Mouse (Mus musculus): ENCODE measurements around the gene Zfp523. TPM values are rescaled to one million over a fixed set of nuclear protein-coding genes. Genes with fewer than 3 reads are reported as not detected.
A peak's percentile ranks its signal among the peaks of the same experiment; 100 is the strongest.

Zfp523 gene
- polyA plus RNA-seq, 1 experiment from 2014 or later, result 38.2 TPM

DNA sequence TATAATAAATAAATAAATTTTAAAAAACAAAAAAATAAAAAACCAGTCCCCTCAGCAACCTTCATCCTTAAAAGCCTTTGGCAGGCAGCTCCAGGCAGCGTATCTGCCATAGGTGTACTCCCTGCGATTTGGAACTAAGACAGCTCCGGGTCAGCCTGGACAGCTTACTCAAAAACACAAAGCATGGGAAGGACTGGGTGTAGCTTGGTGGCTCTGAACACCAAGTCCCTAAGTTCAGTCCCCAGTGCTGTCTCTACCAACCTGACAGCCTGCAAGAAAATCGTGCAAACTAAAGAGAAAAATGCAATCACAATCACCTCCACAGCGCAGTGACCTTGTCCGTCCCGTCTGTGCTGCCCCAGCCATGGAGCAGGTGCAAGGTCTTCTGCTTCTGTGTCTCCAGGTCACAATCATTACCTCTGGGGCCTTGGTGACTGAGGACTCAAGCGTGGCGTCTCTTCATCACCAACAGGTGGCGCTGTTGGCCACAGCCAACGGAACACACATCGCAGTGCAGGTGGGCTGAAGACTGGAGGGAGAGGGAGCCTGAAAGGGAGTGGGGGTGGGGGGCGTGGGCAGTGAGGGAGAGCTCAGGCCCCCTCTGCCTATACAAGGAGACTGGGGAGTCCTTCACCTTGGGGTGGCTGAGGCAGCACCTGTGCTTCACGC is 27.3 kb downstream of the Zfp523 start:
- ATAC-seq (ENCODE audit: low FRiP score, low TSS enrichment), result no peak
- Histone ChIP-seq H3K4me1 (ENCODE audit: insufficient read depth, low read length) (peaks cover 24% of the 10 kb centered on the region), H3K9me3 (ENCODE audit: low read length) (no peaks in the 10 kb centered on the region), H3K27ac (ENCODE audit: low read length) (no peak overlapping the region), H3K36me3 (ENCODE audit: insufficient read depth, low read length) (peaks cover 39% of the 10 kb centered on the region), H3K4me2 (replicated peaks; ENCODE audit: low read depth, low read length) (no peak overlapping the region), H3K4me3 (ENCODE audit: low read length) (no peak overlapping the region), H3K9ac (replicated peaks; ENCODE audit: low read length) (no peak overlapping the region), H3K27me3 (ENCODE audit: insufficient read depth, low read length) (no peaks in the 10 kb centered on the region)
- WGBS, result 42% methylated on average over 14 of the region's 14 CpGs

DNA sequence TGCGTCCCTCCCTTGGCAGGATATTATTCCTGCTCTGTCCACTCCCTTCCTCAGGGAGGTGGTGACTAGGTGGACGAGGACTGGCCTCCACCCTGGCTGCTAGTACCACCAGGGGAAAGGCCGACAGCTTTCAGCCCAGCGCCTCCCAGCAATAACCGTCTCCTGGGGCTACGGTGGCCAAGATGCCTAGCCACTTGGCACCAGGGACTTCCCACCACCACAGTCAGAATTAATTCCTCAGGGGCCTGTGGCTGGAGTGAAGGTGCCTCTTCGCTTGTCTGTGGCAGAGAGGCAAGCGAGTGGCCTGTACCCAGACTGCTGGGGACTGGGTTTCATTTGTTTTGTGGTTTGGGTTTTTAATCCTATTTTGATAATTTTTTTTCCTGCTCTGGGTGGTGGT is 28.5 kb downstream of the Zfp523 start:
- H3K27me3 ChIP-seq (ENCODE audit: insufficient read depth, low read length), result no peaks in the 10 kb centered on the region
- no peak overlapping the region for H3K4me3 ChIP-seq (ENCODE audit: low read length)
- peaks cover 24% of the 10 kb centered on the region for H3K4me1 ChIP-seq (ENCODE audit: insufficient read depth, low read length)
- no peak overlapping the region for H3K4me2 ChIP-seq (replicated peaks; ENCODE audit: low read depth, low read length)
- no peaks in the 10 kb centered on the region for H3K9me3 ChIP-seq (ENCODE audit: low read length)
- no peak for ATAC-seq (ENCODE audit: low FRiP score, low TSS enrichment)
- H3K36me3 ChIP-seq (ENCODE audit: insufficient read depth, low read length), result peaks cover 28% of the 10 kb centered on the region
- H3K9ac ChIP-seq (replicated peaks; ENCODE audit: low read length), result no peak overlapping the region
- 89% methylated on average over 8 of the region's 8 CpGs for WGBS
- H3K27ac ChIP-seq (ENCODE audit: low read length), result no peak overlapping the region

DNA sequence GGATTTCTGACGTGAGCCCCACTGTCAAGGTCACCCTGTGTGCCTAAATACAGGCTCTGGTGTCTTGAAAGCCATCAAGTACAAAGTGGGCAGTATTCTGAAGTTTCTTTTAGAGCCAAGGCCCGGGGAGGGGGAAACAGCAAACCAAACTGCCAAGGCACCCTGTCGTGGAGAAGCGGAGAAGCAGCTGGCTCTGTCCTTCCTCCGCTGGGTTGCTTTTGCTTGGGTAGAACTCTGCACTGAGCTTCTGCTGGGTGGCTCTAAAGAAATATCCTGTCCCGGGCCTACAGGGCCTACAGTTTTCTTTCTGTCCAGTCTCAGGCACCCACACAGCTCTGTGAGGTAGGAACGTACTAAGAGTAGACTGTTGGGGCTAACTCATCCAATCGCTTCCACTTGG is 30.2 kb downstream of the Zfp523 start:
- H3K4me3 ChIP-seq (ENCODE audit: low read length), result no peak overlapping the region
- WGBS, result 77% methylated on average over 8 of the region's 8 CpGs
- peaks cover 12% of the 10 kb centered on the region for H3K36me3 ChIP-seq (ENCODE audit: insufficient read depth, low read length)
- H3K27ac ChIP-seq (ENCODE audit: low read length), result peak overlapping the region; percentile 74
- no peak for ATAC-seq (ENCODE audit: low FRiP score, low TSS enrichment)
- H3K9ac ChIP-seq (replicated peaks; ENCODE audit: low read length), result peak overlapping the region; percentile 69
- H3K4me1 ChIP-seq (ENCODE audit: insufficient read depth, low read length), result peaks cover 24% of the 10 kb centered on the region
- H3K4me2 ChIP-seq (replicated peaks; ENCODE audit: low read depth, low read length), result peak overlapping the region; percentile 59; the same call in 1 of the 2 replicates
- no peaks in the 10 kb centered on the region for H3K9me3 ChIP-seq (ENCODE audit: low read length)
- H3K27me3 ChIP-seq (ENCODE audit: insufficient read depth, low read length), result no peaks in the 10 kb centered on the region

DNA sequence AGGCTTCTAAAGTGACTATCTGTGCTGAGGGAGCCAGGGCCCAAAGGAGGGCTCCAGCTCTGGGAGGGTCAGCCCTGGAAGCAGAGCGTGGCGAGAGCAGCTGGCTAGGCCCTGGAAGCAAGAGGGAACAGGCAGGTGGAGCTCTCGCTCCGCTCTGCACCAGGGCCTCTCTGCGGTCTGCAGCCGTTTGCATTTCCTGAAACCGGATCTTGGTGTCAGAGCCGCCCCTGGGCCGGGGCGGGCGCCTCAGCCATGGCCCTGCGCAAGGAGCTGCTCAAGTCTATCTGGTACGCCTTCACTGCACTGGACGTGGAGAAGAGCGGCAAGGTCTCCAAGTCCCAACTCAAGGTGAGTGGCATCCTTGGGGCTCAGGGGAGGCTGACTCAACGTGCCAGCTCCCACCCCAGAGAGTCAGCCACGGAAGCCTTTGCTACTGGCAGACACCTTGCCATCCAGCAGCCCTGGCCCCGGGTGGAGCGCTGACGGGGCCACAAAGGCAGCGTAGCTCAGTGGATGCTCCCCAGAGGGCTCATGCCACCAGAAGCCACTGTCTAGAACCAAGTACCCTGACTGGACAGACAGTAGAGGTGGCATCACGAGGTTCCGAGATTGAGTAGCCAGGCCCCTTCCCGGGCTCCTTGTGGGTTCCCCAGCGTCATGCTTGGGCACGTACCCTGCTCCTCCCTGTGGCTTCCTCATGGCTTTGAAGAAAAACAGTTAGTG is 30.8 kb downstream of the Zfp523 start, which contains the start of gene Def6:
Def6 (plus strand) TSS at position 188 of the 723 bp plus-strand sequence.
- H3K36me3 ChIP-seq (ENCODE audit: insufficient read depth, low read length), result peaks cover 6% of the 10 kb centered on the region

DNA sequence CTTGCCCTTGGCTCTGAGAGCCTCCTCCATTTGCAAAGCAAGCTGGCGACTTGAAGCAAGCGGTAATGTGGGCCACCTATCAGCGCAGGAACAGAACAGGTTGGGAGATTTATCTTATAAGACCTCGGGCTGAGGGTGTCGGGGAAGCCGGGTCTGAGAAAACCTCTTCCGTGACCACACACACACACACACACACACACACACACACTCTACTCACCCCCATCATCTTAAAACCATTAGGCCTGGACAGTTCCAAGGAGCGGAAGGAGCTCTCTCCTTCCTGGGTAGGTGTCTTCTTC is 31.3 kb downstream of the Zfp523 start:
- 62% methylated on average over 8 of the region's 8 CpGs for WGBS
- peak overlapping the region; percentile 69 for H3K9ac ChIP-seq (replicated peaks; ENCODE audit: low read length)
- H3K4me3 ChIP-seq (ENCODE audit: low read length), result peak overlapping the region; percentile 45
- H3K9me3 ChIP-seq (ENCODE audit: low read length), result no peaks in the 10 kb centered on the region
- ATAC-seq (ENCODE audit: low FRiP score, low TSS enrichment), result no peak
- no peaks in the 10 kb centered on the region for H3K27me3 ChIP-seq (ENCODE audit: insufficient read depth, low read length)
- H3K4me1 ChIP-seq (ENCODE audit: insufficient read depth, low read length), result peaks cover 24% of the 10 kb centered on the region
- peak overlapping the region; percentile 59 for H3K4me2 ChIP-seq (replicated peaks; ENCODE audit: low read depth, low read length)
- H3K27ac ChIP-seq (ENCODE audit: low read length), result no peak overlapping the region
- peaks cover under 1% of the 10 kb centered on the region; the same call in 1 of the 2 replicates for H3K36me3 ChIP-seq (ENCODE audit: insufficient read depth, low read length)

More for the DNA sequence above, 30.8 kb downstream of the Zfp523 start, which contains the start of gene Def6:
- WGBS, result 16% methylated on average over 26 of the region's 26 CpGs
- Histone ChIP-seq H3K4me3 (ENCODE audit: low read length) (peak within 1 kb of the TSS; percentile 45), H3K27ac (ENCODE audit: low read length) (peak within 1 kb of the TSS; percentile 74), H3K9ac (replicated peaks; ENCODE audit: low read length) (peak within 1 kb of the TSS; percentile 69), H3K4me2 (replicated peaks; ENCODE audit: low read depth, low read length) (peak within 1 kb of the TSS; percentile 59), H3K27me3 (ENCODE audit: insufficient read depth, low read length) (no peaks in the 10 kb centered on the region), H3K4me1 (ENCODE audit: insufficient read depth, low read length) (peaks cover 24% of the 10 kb centered on the region), H3K9me3 (ENCODE audit: low read length) (no peaks in the 10 kb centered on the region)
- ATAC-seq (ENCODE audit: low FRiP score, low TSS enrichment), result peak; percentile 90

DNA sequence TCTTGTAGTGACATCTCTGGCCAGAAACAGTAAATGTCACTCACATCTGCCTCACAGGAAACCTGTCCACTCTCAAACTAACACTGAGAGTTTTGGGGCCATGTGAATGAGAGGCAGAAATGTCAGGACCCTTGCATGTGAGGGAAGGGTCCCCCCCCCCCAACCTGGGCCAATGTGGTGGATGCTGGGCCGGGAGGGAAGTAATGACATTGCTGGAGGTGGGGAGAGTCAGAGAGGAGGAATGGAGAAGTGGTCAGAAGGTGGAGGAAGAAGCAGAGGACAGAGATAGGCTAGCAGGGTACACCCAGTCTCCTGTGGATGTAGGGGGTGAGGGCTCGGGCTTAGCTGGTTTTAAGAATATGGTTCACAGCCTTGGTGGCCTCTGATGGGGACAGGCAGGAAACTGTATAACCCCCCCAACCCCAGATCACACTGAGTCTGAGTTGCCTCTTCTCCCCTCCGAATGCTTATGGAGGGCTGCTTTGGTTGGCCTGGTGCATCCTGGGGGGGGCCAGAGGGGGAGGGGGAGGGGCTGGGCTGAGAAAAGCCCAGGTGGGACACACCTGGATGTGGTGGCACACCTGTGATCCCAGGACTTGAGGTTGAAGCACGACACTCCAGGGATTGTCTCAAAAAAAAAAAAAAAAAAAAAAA is 32.7 kb downstream of the Zfp523 start:
- WGBS, result 72% methylated on average over 4 of the region's 4 CpGs
- H3K4me2 ChIP-seq (replicated peaks; ENCODE audit: low read depth, low read length), result no peak overlapping the region
- peaks cover 24% of the 10 kb centered on the region for H3K4me1 ChIP-seq (ENCODE audit: insufficient read depth, low read length)
- H3K4me3 ChIP-seq (ENCODE audit: low read length), result no peak overlapping the region
- no peak overlapping the region for H3K9ac ChIP-seq (replicated peaks; ENCODE audit: low read length)
- no peaks in the 10 kb centered on the region for H3K36me3 ChIP-seq (ENCODE audit: insufficient read depth, low read length)
- ATAC-seq (ENCODE audit: low FRiP score, low TSS enrichment), result no peak
- no peaks in the 10 kb centered on the region for H3K27me3 ChIP-seq (ENCODE audit: insufficient read depth, low read length)
- no peak overlapping the region for H3K27ac ChIP-seq (ENCODE audit: low read length)
- H3K9me3 ChIP-seq (ENCODE audit: low read length), result no peaks in the 10 kb centered on the region

DNA sequence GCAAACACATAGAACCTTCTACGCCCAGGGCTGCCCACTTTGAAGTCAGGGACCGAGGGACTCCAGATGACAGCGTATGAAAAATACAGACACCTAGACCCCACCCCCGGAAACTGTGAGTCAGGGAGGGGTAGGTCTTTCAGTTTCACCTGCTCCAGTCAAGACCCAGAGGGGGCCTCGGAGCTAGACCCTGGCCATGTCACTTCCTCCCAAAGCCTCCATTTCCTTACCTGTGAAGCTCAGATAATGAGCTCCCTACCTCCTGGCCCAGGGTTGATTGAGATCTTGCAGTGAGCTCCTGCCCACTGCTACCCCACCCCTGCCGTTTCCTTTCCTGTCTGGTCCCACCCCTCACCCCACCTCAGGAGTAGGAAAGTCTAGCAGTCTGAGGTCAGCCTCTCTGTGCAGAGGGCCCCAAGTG is 35.0 kb downstream of the Zfp523 start:
- H3K27me3 ChIP-seq (ENCODE audit: insufficient read depth, low read length), result no peaks in the 10 kb centered on the region
- no peak overlapping the region for H3K4me2 ChIP-seq (replicated peaks; ENCODE audit: low read depth, low read length)
- H3K4me1 ChIP-seq (ENCODE audit: insufficient read depth, low read length), result peaks cover 21% of the 10 kb centered on the region
- H3K4me3 ChIP-seq (ENCODE audit: low read length), result no peak overlapping the region
- H3K9ac ChIP-seq (replicated peaks; ENCODE audit: low read length), result peak overlapping the region; percentile 17; the same call in 1 of the 2 replicates
- no peak for ATAC-seq (ENCODE audit: low FRiP score, low TSS enrichment)
- WGBS, result 70% methylated on average over 6 of the region's 6 CpGs
- no peaks in the 10 kb centered on the region for H3K36me3 ChIP-seq (ENCODE audit: insufficient read depth, low read length)
- H3K27ac ChIP-seq (ENCODE audit: low read length), result no peak overlapping the region
- no peaks in the 10 kb centered on the region for H3K9me3 ChIP-seq (ENCODE audit: low read length)

DNA sequence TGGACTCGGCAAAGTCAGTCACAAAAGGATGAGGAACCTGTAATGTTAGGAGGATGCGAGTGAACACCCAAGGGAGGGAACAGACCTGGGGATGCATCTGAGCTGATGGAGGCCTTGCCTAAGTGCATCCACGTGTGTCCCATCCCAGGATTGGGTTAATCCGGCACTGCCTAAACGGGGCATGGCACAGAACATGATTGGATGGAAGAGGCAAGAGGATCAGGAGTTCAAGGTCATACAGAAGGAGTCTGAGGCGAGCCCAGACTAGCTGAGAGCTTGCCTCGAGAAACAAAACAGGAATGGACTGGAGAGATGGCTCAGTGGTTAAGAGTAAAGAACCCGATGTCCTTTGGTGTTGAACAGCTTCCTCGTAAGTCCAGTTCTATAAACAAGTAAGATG is 35.5 kb downstream of the Zfp523 start:
- no peaks in the 10 kb centered on the region for H3K36me3 ChIP-seq (ENCODE audit: insufficient read depth, low read length)
- no peak overlapping the region for H3K4me2 ChIP-seq (replicated peaks; ENCODE audit: low read depth, low read length)
- no peak overlapping the region for H3K4me3 ChIP-seq (ENCODE audit: low read length)
- ATAC-seq (ENCODE audit: low FRiP score, low TSS enrichment), result no peak
- H3K27me3 ChIP-seq (ENCODE audit: insufficient read depth, low read length), result no peaks in the 10 kb centered on the region
- H3K9ac ChIP-seq (replicated peaks; ENCODE audit: low read length), result peak overlapping the region; percentile 17; the same call in 1 of the 2 replicates
- peaks cover 16% of the 10 kb centered on the region for H3K4me1 ChIP-seq (ENCODE audit: insufficient read depth, low read length)
- H3K27ac ChIP-seq (ENCODE audit: low read length), result no peak overlapping the region
- 58% methylated on average over 9 of the region's 9 CpGs for WGBS
- H3K9me3 ChIP-seq (ENCODE audit: low read length), result no peaks in the 10 kb centered on the region

DNA sequence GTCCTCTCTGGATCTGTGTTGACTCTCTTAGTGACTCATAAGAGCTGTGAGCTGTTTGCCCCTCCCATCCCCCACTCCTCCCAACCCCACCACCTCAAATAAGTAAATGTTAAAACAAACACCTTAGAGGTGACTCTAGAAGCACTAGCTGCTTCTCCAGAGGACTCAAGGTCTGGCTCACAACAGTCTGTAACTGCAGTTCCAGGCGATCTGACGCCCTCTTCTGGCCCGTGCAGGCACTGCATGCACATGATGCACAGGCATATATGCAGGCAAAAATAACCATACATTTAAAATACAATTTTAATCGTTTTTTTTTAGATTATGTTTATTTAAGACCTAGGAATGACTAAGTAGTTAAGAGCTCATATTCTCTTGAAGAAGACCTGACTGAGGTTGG is 36.3 kb downstream of the Zfp523 start:
- no peaks in the 10 kb centered on the region for H3K9me3 ChIP-seq (ENCODE audit: low read length)
- H3K4me3 ChIP-seq (ENCODE audit: low read length), result no peak overlapping the region
- peaks cover 15% of the 10 kb centered on the region; the same call in 1 of the 2 replicates for H3K4me1 ChIP-seq (ENCODE audit: insufficient read depth, low read length)
- H3K4me2 ChIP-seq (replicated peaks; ENCODE audit: low read depth, low read length), result no peak overlapping the region
- H3K27ac ChIP-seq (ENCODE audit: low read length), result no peak overlapping the region
- WGBS, result 33% methylated on average over 4 of the region's 4 CpGs
- no peaks in the 10 kb centered on the region for H3K36me3 ChIP-seq (ENCODE audit: insufficient read depth, low read length)
- no peak for ATAC-seq (ENCODE audit: low FRiP score, low TSS enrichment)
- no peak overlapping the region for H3K9ac ChIP-seq (replicated peaks; ENCODE audit: low read length)
- H3K27me3 ChIP-seq (ENCODE audit: insufficient read depth, low read length), result no peaks in the 10 kb centered on the region
